Mouse (Mus musculus) ES-E14 (cell line): Measurements from ENCODE around the gene Nr1h3. TPM values are rescaled to one million over a fixed set of nuclear protein-coding genes. Genes with fewer than 3 reads are reported as not detected.

Source experiments
- DNase-seq: peaks from one replicate; pipeline ENCODE4 v3.0.0-alpha.2; 2013; ENCODE audit warnings: low read depth, low spot score
- H3K27ac ChIP-seq: 2 replicates; pipeline ENCODE4 v1.5.1; 2012; ENCODE audit warnings: low read depth, mild to moderate bottlenecking, low read length, moderate library complexity, mixed read lengths; ENCODE audit not compliant: poor library complexity, insufficient read depth, severe bottlenecking
- H3K36me3 ChIP-seq: 2 replicates; pipeline ENCODE4 v1.6.1; 2012; ENCODE audit warnings: mild to moderate bottlenecking, low read length, moderate library complexity, mixed read lengths; ENCODE audit not compliant: control insufficient read depth, poor library complexity, insufficient read depth, severe bottlenecking
- H3K4me1 ChIP-seq, 2 experiments: fragments of 150-350 bp in 1 of 2; sonication (generic) in 1 of 2; 2 replicates each; pipeline ENCODE4 v1.6.1; 2012; ENCODE audit warnings: low read length in 2 of 2, mild to moderate bottlenecking in 1 of 2, mixed read lengths in 1 of 2; ENCODE audit not compliant: control insufficient read depth in 2 of 2, insufficient read depth in 2 of 2, poor library complexity in 1 of 2
- H3K4me3 ChIP-seq, 2 experiments: fragments of 150-350 bp in 1 of 2; sonication (generic) in 1 of 2; 2 replicates each; pipeline ENCODE4 v1.5.1; 2012; ENCODE audit warnings: low read length in 2 of 2, low read depth in 1 of 2, mild to moderate bottlenecking in 1 of 2, mixed read lengths in 1 of 2; ENCODE audit not compliant: insufficient read depth in 1 of 2, poor library complexity in 1 of 2, severe bottlenecking in 1 of 2
- H3K9ac ChIP-seq: 2 replicates; pipeline ENCODE4 v1.6.1; 2012; ENCODE audit warnings: low read depth, mild to moderate bottlenecking, low read length, mixed read lengths; ENCODE audit not compliant: poor library complexity, insufficient read depth, severe bottlenecking
- H3K9me3 ChIP-seq: fragments of 150-350 bp; sonication (generic); 2 replicates; pipeline ENCODE4 v1.6.1; 2012; ENCODE audit warnings: low read depth, mild to moderate bottlenecking, low read length; ENCODE audit not compliant: control insufficient read depth, insufficient read depth
- CHD2 ChIP-seq: IDR thresholded peaks from 2 replicates; pipeline ENCODE4 v1.6.1; 2014; ENCODE audit warnings: mild to moderate bottlenecking, low read depth, low read length, inconsistent platforms
- HCFC1 ChIP-seq: IDR thresholded peaks from 2 replicates; pipeline ENCODE4 v1.6.1; 2012; ENCODE audit warnings: low read length, inconsistent platforms, borderline replicate concordance; ENCODE audit not compliant: insufficient read depth
- MAFK ChIP-seq: IDR thresholded peaks from 2 replicates; pipeline ENCODE4 v1.6.1; 2014; ENCODE audit warnings: mild to moderate bottlenecking, low read depth, low read length, inconsistent platforms; ENCODE audit not compliant: insufficient read depth
- ZC3H11A ChIP-seq: IDR thresholded peaks from 2 replicates; pipeline ENCODE4 v1.6.1; 2012; ENCODE audit warnings: low read depth, mild to moderate bottlenecking, inconsistent platforms, low read length, borderline replicate concordance
- ZNF384 ChIP-seq: IDR thresholded peaks from 2 replicates; pipeline ENCODE4 v1.6.1; 2012; ENCODE audit warnings: low read depth, low read length, inconsistent platforms
- in situ Hi-C, 2 experiments: fragments of 600-800 bp; cut with MboI; formaldehyde crosslinking; loops; one replicate each; pipeline ENCODE4 v1.15.1; 2025; ENCODE audit warnings: low sequenced_read_pairs in 2 of 2, inconsistent platforms in 1 of 2; ENCODE audit not compliant: unreplicated experiment in 2 of 2
- total RNA-seq: library from RNA; depleted of rRNA; stranded (reverse); fragments of 300-350 nt; gene quantifications from 2 replicates; pipeline ENCODE4 v1.2.3, GENCODE M21; 2012

Gene Nr1h3
- total RNA-seq, 1 experiment = 1.4 TPM

- in situ Hi-C loops = no loop called here
- H3K36me3 ChIP-seq = no peaks in the 10 kb centered on the region
These were observed 54.5 kb downstream of the Nr1h3 start for GRCm38 (mm10) chr2:91148101-91148500.

GRCm38 (mm10) chr2:91143401-91143800 lies 59.2 kb downstream of the Nr1h3 start:
- no peaks in the 10 kb centered on the region for H3K9me3 ChIP-seq
- no peak overlapping the region for H3K27ac ChIP-seq
- peaks cover 0 to 14% of the 10 kb centered on the region in 2 experiments; a peak in 2 of 4 replicates for H3K4me1 ChIP-seq
- H3K4me3 ChIP-seq = no peak overlapping the region
- no peak for TF ChIP-seq MAFK
- TF ChIP-seq CHD2 = no peak
- TF ChIP-seq ZNF384 = no peak
- no peak for TF ChIP-seq HCFC1
- no peak for TF ChIP-seq ZC3H11A
- no peak for DNase-seq
- H3K9ac ChIP-seq = no peak overlapping the region
- in situ Hi-C loops = no loop called here
- no peaks in the 10 kb centered on the region for H3K36me3 ChIP-seq

More at GRCm38 (mm10) chr2:91148101-91148500, 54.5 kb downstream of the Nr1h3 start:
- TF ChIP-seq MAFK (no peak), ZNF384 (no peak), HCFC1 (no peak), ZC3H11A (no peak), CHD2 (no peak)
- H3K9ac ChIP-seq = no peak overlapping the region
- DNase-seq = no peak
- no peaks in the 10 kb centered on the region for H3K9me3 ChIP-seq
- H3K27ac ChIP-seq = no peak overlapping the region
- no peak overlapping the region for H3K4me3 ChIP-seq
- no peaks in the 10 kb centered on the region for H3K4me1 ChIP-seq

GRCm38 (mm10) chr2:91142920-91143319 lies 59.7 kb downstream of the Nr1h3 start:
- no peaks in the 10 kb centered on the region for H3K9me3 ChIP-seq
- H3K4me3 ChIP-seq = 0 out of 4 replicates have a peak overlapping the region, but pooled peaks of 1 of the 2 experiments have one; percentile 20
- DNase-seq = no peak
- no peaks in the 10 kb centered on the region for H3K36me3 ChIP-seq
- no peak overlapping the region for H3K9ac ChIP-seq
- in situ Hi-C loops = no loop called here
- no peak overlapping the region for H3K27ac ChIP-seq
- no peak for TF ChIP-seq MAFK
- TF ChIP-seq ZNF384 = no peak; the same call in 1 of the 2 replicates
- no peak for TF ChIP-seq HCFC1
- no peak for TF ChIP-seq CHD2
- TF ChIP-seq ZC3H11A = no peak
- peaks cover 0 to 14% of the 10 kb centered on the region in 2 experiments; a peak in 2 of 4 replicates for H3K4me1 ChIP-seq

- Histone ChIP-seq H3K9me3 (no peaks in the 10 kb centered on the region), H3K36me3 (no peaks in the 10 kb centered on the region)
- TF ChIP-seq ZC3H11A (no peak), CHD2 (no peak)
These were observed 62.9 kb downstream of the Nr1h3 start for GRCm38 (mm10) chr2:91139764-91140163.

GRCm38 (mm10) chr2:91139311-91139710 lies 63.3 kb downstream of the Nr1h3 start:
- TF ChIP-seq CHD2 (no peak), MAFK (no peak), ZNF384 (no peak), ZC3H11A (no peak), HCFC1 (no peak)
- Histone ChIP-seq H3K36me3 (no peaks in the 10 kb centered on the region), H3K9ac (no peak overlapping the region), H3K9me3 (no peaks in the 10 kb centered on the region), H3K27ac (no peak overlapping the region), H3K4me3 (no peak overlapping the region), H3K4me1 (peaks cover 0 to 14% of the 10 kb centered on the region in 2 experiments; a peak in 2 of 4 replicates)
- in situ Hi-C loops = no loop called here
- DNase-seq = no peak

More at GRCm38 (mm10) chr2:91139764-91140163, 62.9 kb downstream of the Nr1h3 start:
- Histone ChIP-seq H3K9ac (no peak overlapping the region; the same call in 1 of the 2 replicates), H3K27ac (no peak overlapping the region), H3K4me1 (peaks cover 0 to 14% of the 10 kb centered on the region in 2 experiments; a peak in 2 of 4 replicates), H3K4me3 (no peak overlapping the region)
- DNase-seq = peak; percentile 38
- in situ Hi-C loops = no loop called here
